Mouse (Mus musculus) MEL (cell line): ENCODE results near the gene Cdan1. TPM values are rescaled to one million over a fixed set of nuclear protein-coding genes. Genes with fewer than 3 reads are reported as not detected.
A peak's percentile ranks its signal among the peaks of the same experiment; 100 is the strongest.

Experiments
- DNase-seq: peaks from one replicate; pipeline ENCODE4 v3.0.0; 2011; ENCODE audit warnings: low read depth, low spot score
- H3K27ac ChIP-seq: 2 replicates; pipeline ENCODE4 v1.5.1; 2012; ENCODE audit warnings: low read depth, mild to moderate bottlenecking, control low read depth, low read length, moderate library complexity; ENCODE audit not compliant: control insufficient read depth
- H3K27me3 ChIP-seq, 2 experiments: fragments of 150-350 bp in 1 of 2; sonication (generic) in 1 of 2; 2 replicates each; pipeline ENCODE4 v1.6.1; 2012; ENCODE audit warnings: low read length in 2 of 2, mild to moderate bottlenecking in 2 of 2, improper control_type of control experiment in 1 of 2, moderate library complexity in 1 of 2; ENCODE audit not compliant: insufficient read depth in 2 of 2, control insufficient read depth in 1 of 2
- H3K36me3 ChIP-seq, 2 experiments: 2 replicates each; pipeline ENCODE4 v1.6.1; 2012 to 2014; ENCODE audit warnings: low read length in 2 of 2, improper control_type of control experiment in 1 of 2, inconsistent platforms in 1 of 2, mild to moderate bottlenecking in 1 of 2; ENCODE audit not compliant: insufficient read depth in 2 of 2, control insufficient read depth in 1 of 2
- H3K4me1 ChIP-seq, 2 experiments: fragments of 150-350 bp in 1 of 2; sonication (generic) in 1 of 2; 2 replicates each; pipeline ENCODE4 v1.6.1; 2012; ENCODE audit warnings: low read length in 2 of 2, improper control_type of control experiment in 1 of 2, mild to moderate bottlenecking in 1 of 2; ENCODE audit not compliant: insufficient read depth in 2 of 2, control insufficient read depth in 1 of 2
- H3K4me3 ChIP-seq, 2 experiments: fragments of 150-350 bp in 1 of 2; sonication (generic) in 1 of 2; 2 replicates each; pipeline ENCODE4 v1.5.1; 2012; ENCODE audit warnings: low read depth in 2 of 2, low read length in 2 of 2, mild to moderate bottlenecking in 2 of 2, moderate library complexity in 2 of 2, control low read depth in 1 of 2, improper control_type of control experiment in 1 of 2; ENCODE audit not compliant: control insufficient read depth in 1 of 2, insufficient read depth in 1 of 2
- H3K79me2 ChIP-seq: 2 replicates; pipeline ENCODE4 v1.6.1; 2012; ENCODE audit warnings: mild to moderate bottlenecking, low read length, moderate library complexity; ENCODE audit not compliant: control insufficient read depth, poor library complexity, insufficient read depth
- H3K9ac ChIP-seq: 2 replicates; pipeline ENCODE4 v1.6.1; 2012; ENCODE audit warnings: low read depth, mild to moderate bottlenecking, control low read depth, low read length, moderate library complexity; ENCODE audit not compliant: control insufficient read depth, poor library complexity, severe bottlenecking
- H3K9me3 ChIP-seq: fragments of 150-350 bp; sonication (generic); replicated peaks from 2 replicates; pipeline ENCODE4 v1.6.1; 2012; ENCODE audit warnings: mild to moderate bottlenecking, low read length, improper control_type of control experiment, moderate library complexity; ENCODE audit not compliant: insufficient read depth
- BHLHE40 ChIP-seq: IDR thresholded peaks from 2 replicates; pipeline ENCODE4 v1.6.1; 2012; ENCODE audit warnings: low read depth, mild to moderate bottlenecking, inconsistent platforms, low read length, improper control_type of control experiment, borderline replicate concordance
- CHD2 ChIP-seq: IDR thresholded peaks from 2 replicates; pipeline ENCODE4 v1.6.1; 2011; ENCODE audit warnings: low read length, improper control_type of control experiment
- CTCF ChIP-seq, 3 experiments: IDR thresholded peaks in 2 of 3; conservative IDR thresholded peaks in 1 of 3; 2 replicates each; pipeline ENCODE4 v1.5.1; 2011 to 2012; ENCODE audit warnings: low read length in 3 of 3, low read depth in 2 of 3, mild to moderate bottlenecking in 2 of 3, improper control_type of control experiment in 1 of 3, inconsistent platforms in 1 of 3, mixed read lengths in 1 of 3, moderate library complexity in 1 of 3; ENCODE audit not compliant: control insufficient read depth in 1 of 3, insufficient read depth in 1 of 3, poor library complexity in 1 of 3, severe bottlenecking in 1 of 3
- E2F4 ChIP-seq: IDR thresholded peaks from 2 replicates; pipeline ENCODE4 v1.6.1; 2011; ENCODE audit warnings: low read depth, low read length, improper control_type of control experiment, borderline replicate concordance
- ELF1 ChIP-seq: IDR thresholded peaks from 2 replicates; pipeline ENCODE4 v1.6.1; 2014; ENCODE audit warnings: low read depth, mild to moderate bottlenecking, inconsistent platforms, low read length, improper control_type of control experiment, moderate library complexity
- EP300 ChIP-seq, 2 experiments: IDR thresholded peaks; 2 replicates each; pipeline ENCODE4 v1.6.1; 2011; ENCODE audit warnings: improper control_type of control experiment in 2 of 2, low read length in 2 of 2, low read depth in 1 of 2, mild to moderate bottlenecking in 1 of 2
- ETS1 ChIP-seq: IDR thresholded peaks from 2 replicates; pipeline ENCODE4 v1.6.1; 2012; ENCODE audit warnings: low read depth, mild to moderate bottlenecking, inconsistent platforms, low read length, improper control_type of control experiment, moderate library complexity
- GABPA ChIP-seq: IDR thresholded peaks from 2 replicates; pipeline ENCODE4 v1.6.1; 2012; ENCODE audit warnings: low read depth, mild to moderate bottlenecking, inconsistent platforms, low read length, improper control_type of control experiment, moderate library complexity
- GATA1 ChIP-seq: IDR thresholded peaks from 2 replicates; pipeline ENCODE4 v1.6.1; 2011; ENCODE audit warnings: low read depth, low read length, improper control_type of control experiment
- JUND ChIP-seq: IDR thresholded peaks from 2 replicates; pipeline ENCODE4 v1.6.1; 2011; ENCODE audit warnings: low read depth, mild to moderate bottlenecking, improper control_type of control experiment, low read length
- MAFK ChIP-seq: IDR thresholded peaks from 2 replicates; pipeline ENCODE4 v1.6.1; 2011; ENCODE audit warnings: low read depth, mild to moderate bottlenecking, low read length, improper control_type of control experiment, borderline replicate concordance
- MEF2A ChIP-seq: IDR thresholded peaks from 2 replicates; pipeline ENCODE4 v1.6.1; 2014; ENCODE audit warnings: low read depth, mild to moderate bottlenecking, inconsistent platforms, low read length, improper control_type of control experiment; ENCODE audit not compliant: poor library complexity, insufficient replicate concordance, severe bottlenecking; ENCODE audit errors: extremely low read depth
- MYB ChIP-seq: IDR thresholded peaks from 2 replicates; pipeline ENCODE4 v1.6.1; 2011; ENCODE audit warnings: mild to moderate bottlenecking, low read depth, low read length, improper control_type of control experiment
- MYC ChIP-seq: IDR thresholded peaks from 2 replicates; pipeline ENCODE4 v1.6.1; 2011; ENCODE audit warnings: low read depth, mild to moderate bottlenecking, low read length, improper control_type of control experiment, moderate library complexity
- NELFE ChIP-seq: IDR thresholded peaks from 2 replicates; pipeline ENCODE4 v1.6.1; 2011; ENCODE audit warnings: low read depth, low read length, improper control_type of control experiment
- NRF1 ChIP-seq: IDR thresholded peaks from 2 replicates; pipeline ENCODE4 v1.6.1; 2014; ENCODE audit warnings: low read depth, mild to moderate bottlenecking, inconsistent platforms, low read length, improper control_type of control experiment, moderate library complexity; ENCODE audit not compliant: poor library complexity, insufficient read depth, severe bottlenecking
- POLR2AphosphoS2 ChIP-seq: IDR thresholded peaks from 2 replicates; pipeline ENCODE4 v1.6.1; 2011; ENCODE audit warnings: low read length, improper control_type of control experiment
- RAD21 ChIP-seq: IDR thresholded peaks from 2 replicates; pipeline ENCODE4 v1.6.1; 2011; ENCODE audit warnings: mild to moderate bottlenecking, low read depth, low read length, improper control_type of control experiment
- RCOR1 ChIP-seq: IDR thresholded peaks from 2 replicates; pipeline ENCODE4 v1.6.1; 2012; ENCODE audit warnings: low read depth, mild to moderate bottlenecking, inconsistent platforms, low read length, improper control_type of control experiment
- SMC3 ChIP-seq: IDR thresholded peaks from 2 replicates; pipeline ENCODE4 v1.6.1; 2011; ENCODE audit warnings: low read depth, low read length, improper control_type of control experiment
- TAL1 ChIP-seq: IDR thresholded peaks from 2 replicates; pipeline ENCODE4 v1.6.1; 2012; ENCODE audit warnings: mild to moderate bottlenecking, inconsistent platforms, low read length, moderate library complexity, mixed read lengths
- TCF12 ChIP-seq: IDR thresholded peaks from 2 replicates; pipeline ENCODE4 v1.6.1; 2014; ENCODE audit warnings: low read depth, mild to moderate bottlenecking, inconsistent platforms, low read length, improper control_type of control experiment, moderate library complexity
- ZC3H11A ChIP-seq: IDR thresholded peaks from 2 replicates; pipeline ENCODE4 v1.6.1; 2012; ENCODE audit warnings: low read depth, mild to moderate bottlenecking, inconsistent platforms, low read length, improper control_type of control experiment
- ZNF384 ChIP-seq: IDR thresholded peaks from 2 replicates; pipeline ENCODE4 v1.6.1; 2012; ENCODE audit warnings: low read depth, mild to moderate bottlenecking, inconsistent platforms, low read length, improper control_type of control experiment
- polyA plus RNA-seq, 2 experiments: library from polyadenylated mRNA; stranded (reverse) in 1 of 2; unstranded in 1 of 2; fragments of >175 nt in 1 of 2; fragments of >200 nt in 1 of 2; gene quantifications; 2 replicates each; pipeline versions ENCODE4 v1.2.1 to v1.2.4; 2012; ENCODE audit warnings: low replicate concordance in 2 of 2, low read depth in 1 of 2; ENCODE audit not compliant: insufficient read length in 2 of 2, insufficient read depth in 1 of 2, missing spikeins in 1 of 2
- total RNA-seq: library from RNA; depleted of rRNA; stranded (reverse); fragments of 300-350 nt; gene quantifications from 2 replicates; pipeline ENCODE4 v1.2.3, GENCODE M21; 2012

Cdan1 gene
- total and polyA plus RNA-seq, 3 experiments = 10.9 to 27.6 TPM; not detected in 1

DNA sequence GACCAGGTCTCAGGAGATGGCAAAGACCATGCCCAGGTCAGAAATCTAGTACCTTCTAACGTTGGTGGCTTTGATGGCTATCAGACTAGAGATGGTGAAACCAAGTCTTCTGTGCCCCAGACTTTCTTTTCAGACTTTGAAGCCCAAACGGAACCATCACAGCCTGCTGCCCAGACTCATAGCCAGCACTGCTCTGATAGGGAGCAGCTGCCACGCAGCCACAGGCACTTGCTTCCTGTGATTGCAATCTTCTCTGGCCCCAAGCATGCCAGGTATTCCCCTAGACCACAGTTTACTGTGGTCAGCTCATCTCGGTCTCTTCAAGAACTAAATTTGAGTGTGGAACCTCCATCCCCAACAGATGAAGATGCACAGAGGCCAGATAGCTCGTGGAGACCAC is 147.3 kb downstream of the Cdan1 start:
- Histone ChIP-seq H3K9me3 (no peaks in the 10 kb centered on the region), H3K79me2 (no peaks in the 10 kb centered on the region), H3K4me3 (no peak overlapping the region), H3K4me1 (peaks cover 2 to 25% of the 10 kb centered on the region in 2 experiments; a peak in 3 of 4 replicates), H3K9ac (no peak overlapping the region), H3K27me3 (no peaks in the 10 kb centered on the region), H3K27ac (no peak overlapping the region)
- no peak for DNase-seq
- TF ChIP-seq POLR2AphosphoS2 (no peak), TCF12 (no peak), EP300 (IDR thresholded peaks at IDR 0.05; ENCODE audit: low read depth in 1 of 2, low read length in 2 of 2) (no peak), E2F4 (no peak), TAL1 (no peak)
- TF ChIP-seq, all 39 proteins: peak for 0
- peaks cover 0 to 7% of the 10 kb centered on the region in 2 experiments; a peak in 2 of 4 replicates for H3K36me3 ChIP-seq

DNA sequence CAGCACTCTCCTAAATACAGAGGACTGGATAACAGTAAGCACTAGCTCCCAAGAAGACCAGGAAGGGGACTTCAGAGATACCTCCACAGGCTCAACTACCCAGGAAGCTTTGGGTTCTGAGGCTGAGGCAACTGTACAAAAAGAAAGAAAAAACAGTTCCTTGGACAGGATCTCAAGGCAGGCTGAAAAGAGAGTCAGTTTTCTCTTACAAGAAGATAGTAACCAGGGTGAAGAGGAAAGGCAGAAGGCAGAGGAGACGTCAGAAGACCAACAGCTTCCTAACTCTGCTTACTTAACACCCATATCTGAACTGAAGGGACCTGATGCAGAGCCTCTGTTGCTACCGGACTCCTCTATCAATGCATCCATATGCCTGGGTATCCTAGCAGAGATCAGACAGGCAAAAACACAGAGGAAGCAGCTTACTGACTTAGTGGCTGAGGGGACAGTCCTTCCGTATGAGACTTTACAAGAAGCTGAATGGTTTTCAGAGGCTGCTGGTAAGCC is 149.5 kb downstream of the Cdan1 start:
- peak overlapping the region; percentile 26; the same call in 1 of the 2 replicates for H3K9ac ChIP-seq
- peak overlapping the region; percentile 48 for H3K27ac ChIP-seq
- H3K79me2 ChIP-seq = no peaks in the 10 kb centered on the region
- H3K4me1 ChIP-seq = peaks cover 2 to 31% of the 10 kb centered on the region in 2 experiments; a peak in 3 of 4 replicates
- H3K9me3 ChIP-seq = no peaks in the 10 kb centered on the region
- DNase-seq = peak; percentile 70
- peaks cover 0 to 10% of the 10 kb centered on the region in 2 experiments; a peak in 2 of 4 replicates for H3K36me3 ChIP-seq
- H3K27me3 ChIP-seq = no peaks in the 10 kb centered on the region
- H3K4me3 ChIP-seq = peak overlapping the region; percentile 25 to 58
- TF ChIP-seq EP300 (IDR thresholded peaks at IDR 0.05; ENCODE audit: low read depth in 1 of 2, low read length in 2 of 2) (peak in 1 of 2 experiments; percentile 19; a peak in 1 of 4 replicates), ZC3H11A (no peak), BHLHE40 (peak; percentile 26; the same call in 1 of the 2 replicates), MYC (no peak), GATA1 (peak; percentile 53), SMC3 (no peak)

DNA sequence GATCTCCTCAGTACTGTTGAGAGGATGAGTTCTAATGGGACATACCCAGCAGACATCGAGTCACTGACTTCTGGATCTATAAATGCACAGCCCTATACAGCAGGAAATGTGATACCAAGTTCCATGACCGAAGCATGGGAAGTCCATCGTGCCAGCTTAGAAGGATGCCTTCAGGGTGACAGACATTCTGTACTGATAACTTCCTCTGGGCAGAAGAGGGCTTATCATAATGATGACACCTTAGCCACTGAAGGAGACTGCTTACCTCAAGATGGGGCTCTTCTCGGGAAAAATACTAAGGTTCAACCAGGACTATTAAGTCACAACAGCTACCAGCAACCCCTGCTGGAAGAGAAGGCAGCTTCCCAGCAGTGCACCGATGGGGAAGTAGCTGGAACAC is 152.2 kb downstream of the Cdan1 start:
- DNase-seq = peak; percentile 65
- Histone ChIP-seq H3K36me3 (peaks cover 0 to 10% of the 10 kb centered on the region in 2 experiments; a peak in 2 of 4 replicates), H3K4me3 (no peak overlapping the region), H3K27ac (no peak overlapping the region), H3K4me1 (peaks cover 2 to 31% of the 10 kb centered on the region in 2 experiments; a peak in 3 of 4 replicates), H3K79me2 (no peaks in the 10 kb centered on the region), H3K27me3 (no peaks in the 10 kb centered on the region), H3K9me3 (no peaks in the 10 kb centered on the region), H3K9ac (no peak overlapping the region)
- TF ChIP-seq TAL1 (peak; percentile 87), BHLHE40 (no peak), JUND (no peak), EP300 (IDR thresholded peaks at IDR 0.05; ENCODE audit: low read depth in 1 of 2, low read length in 2 of 2) (peak; percentile 57 to 59), ZNF384 (no peak), TCF12 (peak; percentile 67), ELF1 (no peak), ETS1 (0 out of 2 replicates have a peak, but pooled peaks have one; percentile 10), CTCF (IDR thresholded peaks at IDR 0.05 in 2 of 3, conservative IDR thresholded peaks at IDR 0.05 in 1 of 3; ENCODE audit: control insufficient read depth in 1 of 3, insufficient read depth in 1 of 3, low read depth in 2 of 3, low read length in 3 of 3, poor library complexity in 1 of 3, severe bottlenecking in 1 of 3) (peak in 2 of 3 experiments; percentile 15 to 31; a peak in 3 of 6 replicates), MEF2A (no peak), RAD21 (peak; percentile 30), RCOR1 (0 out of 2 replicates have a peak, but pooled peaks have one; percentile 23), MYB (no peak), GATA1 (peak; percentile 77), NELFE (no peak), GABPA (no peak), MAFK (no peak), CHD2 (no peak), NRF1 (no peak)
